Mouse (Mus musculus): Measurements from ENCODE around the gene Scamp2. TPM values are rescaled to one million over a fixed set of nuclear protein-coding genes. Genes with fewer than 3 reads are reported as not detected.

Scamp2 gene
- polyA plus RNA-seq, 1 experiment from 2014 or later, result 50.6 TPM

GRCm38 (mm10) chr9:57624295-57624694, 63.6 kb downstream of the Scamp2 start:
- H3K27me3 ChIP-seq (replicated peaks), result no peaks in the 10 kb centered on the region
- no peak overlapping the region for H3K4me2 ChIP-seq
- no peak overlapping the region for H3K9ac ChIP-seq
- H3K9me3 ChIP-seq, result no peaks in the 10 kb centered on the region
- H3K27ac ChIP-seq, result no peak overlapping the region
- no peak for ATAC-seq (replicated peaks)
- peaks cover 28% of the 10 kb centered on the region for H3K36me3 ChIP-seq (replicated peaks)
- 90% methylated on average over 7 of the region's 7 CpGs for WGBS
- H3K4me1 ChIP-seq, result no peaks in the 10 kb centered on the region
- H3K4me3 ChIP-seq, result no peak overlapping the region

- no peaks in the 10 kb centered on the region for H3K9me3 ChIP-seq
- H3K9ac ChIP-seq, result no peak overlapping the region
- H3K4me1 ChIP-seq, result no peaks in the 10 kb centered on the region
- ATAC-seq (replicated peaks), result no peak
- no peaks in the 10 kb centered on the region for H3K27me3 ChIP-seq (replicated peaks)
- no peak overlapping the region for H3K4me3 ChIP-seq
- H3K36me3 ChIP-seq (replicated peaks), result peaks cover 42% of the 10 kb centered on the region
- 71% methylated on average over 15 of the region's 15 CpGs for WGBS
- no peak overlapping the region for H3K4me2 ChIP-seq
- no peak overlapping the region for H3K27ac ChIP-seq
Measured at GRCm38 (mm10) chr9:57625674-57626500, 65.1 kb downstream of the Scamp2 start.

DNA sequence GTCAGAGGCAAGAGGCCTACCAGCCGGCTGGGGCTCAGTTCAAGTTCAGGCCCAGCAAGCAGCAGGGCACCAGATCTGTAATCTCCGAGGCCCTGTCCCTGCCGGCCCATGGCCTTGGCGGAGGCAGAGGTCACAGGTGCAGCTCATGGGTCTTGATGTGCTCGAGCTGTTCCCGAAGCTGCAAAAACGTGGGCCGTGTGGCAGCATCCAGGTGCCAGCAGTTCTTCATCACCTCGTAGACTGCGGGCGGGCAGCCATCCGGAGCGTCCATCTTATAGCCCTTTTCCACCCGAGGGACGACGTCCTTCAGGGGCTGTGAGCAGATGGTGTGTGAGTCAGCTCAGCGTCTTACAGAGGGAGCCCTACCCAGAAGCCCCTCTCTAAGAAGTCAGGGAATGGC, 66.4 kb downstream of the Scamp2 start:
- Histone ChIP-seq H3K4me1 (no peaks in the 10 kb centered on the region), H3K27ac (no peak overlapping the region), H3K9me3 (no peaks in the 10 kb centered on the region), H3K36me3 (replicated peaks) (peaks cover 47% of the 10 kb centered on the region), H3K4me3 (no peak overlapping the region), H3K4me2 (no peak overlapping the region), H3K27me3 (replicated peaks) (no peaks in the 10 kb centered on the region), H3K9ac (no peak overlapping the region)
- 91% methylated on average over 17 of the region's 17 CpGs for WGBS
- no peak for ATAC-seq (replicated peaks)

GRCm38 (mm10) chr9:57627892-57628291, 67.1 kb downstream of the Scamp2 start:
- ATAC-seq (replicated peaks), result no peak
- H3K9ac ChIP-seq, result no peak overlapping the region
- H3K4me2 ChIP-seq, result no peak overlapping the region
- H3K9me3 ChIP-seq, result no peaks in the 10 kb centered on the region
- WGBS, result 90% methylated on average over 11 of the region's 11 CpGs
- no peaks in the 10 kb centered on the region for H3K27me3 ChIP-seq (replicated peaks)
- no peak overlapping the region for H3K27ac ChIP-seq
- no peak overlapping the region for H3K4me3 ChIP-seq
- peaks cover 47% of the 10 kb centered on the region for H3K36me3 ChIP-seq (replicated peaks)
- no peaks in the 10 kb centered on the region for H3K4me1 ChIP-seq

DNA sequence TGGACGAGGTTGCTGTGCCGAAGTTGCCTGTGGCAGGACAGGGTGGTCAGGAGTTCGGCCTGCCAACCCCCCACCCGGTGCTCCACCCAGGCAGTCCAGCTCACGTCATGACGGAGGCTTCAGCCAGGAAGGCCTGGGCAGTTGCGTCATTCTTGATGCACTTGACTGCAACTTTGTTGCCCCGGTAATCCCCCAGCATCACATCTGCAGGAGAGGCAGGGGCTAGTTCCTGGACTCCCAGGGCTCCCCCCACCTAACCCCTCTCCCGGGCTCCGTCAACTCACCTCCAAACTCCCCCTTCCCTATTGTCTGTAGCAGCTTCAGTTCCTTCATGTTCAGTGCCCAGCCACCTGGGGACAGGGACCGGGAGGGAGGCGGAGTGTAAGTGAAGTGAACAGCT, 68.0 kb downstream of the Scamp2 start:
- H3K4me1 ChIP-seq, result peaks cover 3% of the 10 kb centered on the region; the same call in 1 of the 2 replicates
- no peaks in the 10 kb centered on the region for H3K9me3 ChIP-seq
- H3K4me2 ChIP-seq, result no peak overlapping the region
- H3K36me3 ChIP-seq (replicated peaks), result peaks cover 47% of the 10 kb centered on the region
- no peaks in the 10 kb centered on the region for H3K27me3 ChIP-seq (replicated peaks)
- 95% methylated on average over 12 of the region's 12 CpGs for WGBS
- no peak overlapping the region for H3K9ac ChIP-seq
- no peak overlapping the region for H3K27ac ChIP-seq
- H3K4me3 ChIP-seq, result no peak overlapping the region
- peak; percentile 15; the same call in 1 of the 2 replicates for ATAC-seq (replicated peaks)

- Histone ChIP-seq H3K9ac (no peak overlapping the region), H3K27ac (peak overlapping the region; percentile 36), H3K9me3 (no peaks in the 10 kb centered on the region), H3K27me3 (replicated peaks) (no peaks in the 10 kb centered on the region), H3K4me1 (peaks cover 9% of the 10 kb centered on the region; the same call in 1 of the 2 replicates), H3K4me2 (no peak overlapping the region), H3K4me3 (no peak overlapping the region), H3K36me3 (replicated peaks) (peaks cover 47% of the 10 kb centered on the region)
- ATAC-seq (replicated peaks), result peak; percentile 75
- WGBS, result 73% methylated on average over 14 of the region's 14 CpGs
Measured at GRCm38 (mm10) chr9:57629118-57629874, 68.6 kb downstream of the Scamp2 start.

- WGBS, result 41% methylated on average over 4 of the region's 4 CpGs
- H3K36me3 ChIP-seq (replicated peaks), result peaks cover 23% of the 10 kb centered on the region
Measured at GRCm38 (mm10) chr9:57633481-57634024, 72.8 kb downstream of the Scamp2 start.

GRCm38 (mm10) chr9:57637272-57637671, 76.5 kb downstream of the Scamp2 start:
- H3K9ac ChIP-seq, result no peak overlapping the region
- peaks cover 63% of the 10 kb centered on the region for H3K4me1 ChIP-seq
- no peaks in the 10 kb centered on the region for H3K36me3 ChIP-seq (replicated peaks)
- H3K27ac ChIP-seq, result 0 out of 2 replicates have a peak overlapping the region, but pooled peaks have one; percentile 5
- 67% methylated on average over 3 of the region's 3 CpGs for WGBS
- no peak overlapping the region for H3K4me3 ChIP-seq
- no peak for ATAC-seq (replicated peaks)
- H3K27me3 ChIP-seq (replicated peaks), result no peaks in the 10 kb centered on the region
- no peaks in the 10 kb centered on the region for H3K9me3 ChIP-seq
- no peak overlapping the region for H3K4me2 ChIP-seq

More at GRCm38 (mm10) chr9:57633481-57634024, 72.8 kb downstream of the Scamp2 start:
- H3K27me3 ChIP-seq (replicated peaks), result no peaks in the 10 kb centered on the region
- peaks cover 26% of the 10 kb centered on the region for H3K4me1 ChIP-seq
- H3K4me2 ChIP-seq, result no peak overlapping the region
- ATAC-seq (replicated peaks), result no peak
- no peak overlapping the region for H3K27ac ChIP-seq
- H3K9me3 ChIP-seq, result no peaks in the 10 kb centered on the region
- no peak overlapping the region for H3K9ac ChIP-seq
- H3K4me3 ChIP-seq, result no peak overlapping the region

DNA sequence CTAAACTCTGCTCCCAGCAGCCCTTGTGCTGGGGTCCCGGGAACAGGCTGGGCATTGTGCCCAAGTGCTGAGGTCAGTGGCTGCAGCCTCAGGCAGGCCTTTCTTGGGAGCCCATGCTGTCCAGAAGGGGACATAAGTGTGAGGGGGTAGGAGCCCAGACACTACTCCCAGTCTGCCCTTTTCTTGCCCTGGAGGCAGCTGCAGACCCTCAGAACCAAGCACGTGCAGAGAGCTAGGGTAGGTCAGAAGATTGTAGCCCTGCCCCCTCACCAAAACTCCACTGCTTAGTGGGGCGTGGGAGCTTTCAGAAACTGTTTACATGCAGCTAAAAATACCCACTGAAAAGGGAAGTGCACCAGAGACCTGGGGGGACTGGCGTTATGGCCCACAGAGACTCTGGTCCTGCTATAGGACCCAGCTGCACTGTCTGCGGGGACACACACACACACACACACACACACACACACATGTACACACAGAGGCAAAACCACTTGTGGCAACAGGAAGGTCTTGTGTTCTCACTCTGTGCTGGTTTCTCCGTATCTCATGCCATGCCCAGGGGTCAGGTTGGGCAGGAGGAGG, 77.1 kb downstream of the Scamp2 start:
- H3K9ac ChIP-seq, result no peak overlapping the region
- 51% methylated on average over 6 of the region's 6 CpGs for WGBS
- ATAC-seq (replicated peaks), result no peak
- no peak overlapping the region for H3K4me2 ChIP-seq
- no peaks in the 10 kb centered on the region for H3K27me3 ChIP-seq (replicated peaks)
- no peak overlapping the region for H3K4me3 ChIP-seq
- no peaks in the 10 kb centered on the region for H3K36me3 ChIP-seq (replicated peaks)
- no peaks in the 10 kb centered on the region for H3K9me3 ChIP-seq
- peaks cover 68% of the 10 kb centered on the region for H3K4me1 ChIP-seq
- peak overlapping the region; percentile 31; the same call in 1 of the 2 replicates for H3K27ac ChIP-seq

Other genes starting within 250 kb of the Scamp2 start
- 24.7 and 28.0 TPM in 2 replicates for gene Ppcdc, start 120.8 kb upstream of the Scamp2 start, polyA plus RNA-seq (2015; fragmentation: Nextera tagmentation; extraction: Ambion mirVana)
- gene Scamp5, start 92.9 kb upstream of the Scamp2 start, polyA plus RNA-seq (2015; fragmentation: Nextera tagmentation; extraction: Ambion mirVana), result 153 and 155 TPM in 2 replicates
- 29.4 TPM in 2 replicates for gene Rpp25, start 56.9 kb upstream of the Scamp2 start, polyA plus RNA-seq (2015; fragmentation: Nextera tagmentation; extraction: Ambion mirVana)
- 715 and 767 TPM in 2 replicates for gene Cox5a, start 39.7 kb upstream of the Scamp2 start, polyA plus RNA-seq (2015; fragmentation: Nextera tagmentation; extraction: Ambion mirVana)
- gene Fam219b, start 23.4 kb upstream of the Scamp2 start, polyA plus RNA-seq (2015; fragmentation: Nextera tagmentation; extraction: Ambion mirVana), result 27.7 and 28.2 TPM in 2 replicates
- gene Mpi, start 8.2 kb upstream of the Scamp2 start, polyA plus RNA-seq (2015; fragmentation: Nextera tagmentation; extraction: Ambion mirVana), result 81.2 and 82.9 TPM in 2 replicates
- gene Ulk3, start 28.5 kb downstream of the Scamp2 start, polyA plus RNA-seq (2015; fragmentation: Nextera tagmentation; extraction: Ambion mirVana), result 35.4 and 39.0 TPM in 2 replicates
- gene Cplx3, start 45.3 kb downstream of the Scamp2 start, polyA plus RNA-seq (2015; fragmentation: Nextera tagmentation; extraction: Ambion mirVana), result 0.63 and 1.5 TPM in 2 replicates
- not detected in 2 replicates for gene Lman1l, start 59.8 kb downstream of the Scamp2 start, polyA plus RNA-seq (2015; fragmentation: Nextera tagmentation; extraction: Ambion mirVana)
- 36.8 and 39.9 TPM in 2 replicates for gene Csk, start 92.7 kb downstream of the Scamp2 start, polyA plus RNA-seq (2015; fragmentation: Nextera tagmentation; extraction: Ambion mirVana)
- gene Cyp1a2, start 122.8 kb downstream of the Scamp2 start, polyA plus RNA-seq (2015; fragmentation: Nextera tagmentation; extraction: Ambion mirVana), result not detected in 2 replicates
- gene Cyp1a1, start 127.0 kb downstream of the Scamp2 start, polyA plus RNA-seq (2015; fragmentation: Nextera tagmentation; extraction: Ambion mirVana), result 0.17 TPM in 1 of 2 replicates, not detected in the other
- 35.7 and 36.8 TPM in 2 replicates for gene Edc3, start 147.6 kb downstream of the Scamp2 start, polyA plus RNA-seq (2015; fragmentation: Nextera tagmentation; extraction: Ambion mirVana)
- gene Clk3, start 204.9 kb downstream of the Scamp2 start, polyA plus RNA-seq (2015; fragmentation: Nextera tagmentation; extraction: Ambion mirVana), result 75.4 and 86.2 TPM in 2 replicates

All from midbrain, embryonic 15.5 days (tissue).